ENCODE assay signal across 1 mouse cellular context in the genomic region with DNA sequence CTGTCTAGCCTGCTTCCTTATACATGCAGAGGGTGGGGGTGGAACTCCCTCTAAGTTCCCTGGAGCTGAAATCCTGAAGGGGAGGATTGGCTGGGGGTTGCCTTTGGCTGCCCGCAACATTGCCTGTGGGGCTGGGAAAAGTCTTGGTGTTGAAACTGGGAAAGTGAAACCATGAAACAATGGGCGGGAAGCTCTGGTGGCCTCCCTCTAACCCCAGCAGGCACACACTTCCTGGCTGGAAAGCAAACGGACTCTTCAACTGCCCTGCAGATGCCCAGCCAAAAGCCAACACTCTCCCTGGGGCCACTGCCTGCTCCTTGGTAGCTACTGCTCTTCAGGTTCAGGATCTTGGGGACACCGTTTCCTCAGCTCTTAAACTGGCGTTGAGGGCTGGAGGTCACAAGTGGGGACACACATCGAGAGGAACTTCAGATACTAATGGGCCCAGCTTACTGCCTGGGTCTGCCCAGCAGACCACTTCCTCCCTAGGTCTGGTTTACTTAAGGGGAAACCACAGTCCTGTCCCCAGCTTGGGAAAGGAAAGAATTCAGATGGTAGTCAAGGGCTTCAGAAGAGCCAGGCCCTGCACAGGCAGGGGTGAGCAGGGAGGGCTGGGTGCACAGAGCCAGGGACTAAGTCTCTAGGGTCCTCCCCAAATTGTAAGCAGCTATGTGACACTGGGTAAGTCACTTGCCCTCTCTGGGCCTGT.
TF ChIP-seq lines count a peak whose summit lies in the region.

No protein-coding gene starts in this region.

TF ChIP-seq in MEL, 35 proteins besides CTCF, POLR2A, EP300 and RAD21:
- TF ChIP-seq ZNF384 (IDR thresholded peaks at IDR 0.05; ENCODE audit: low read depth, low read length) (no peak), POLR2AphosphoS5 (IDR thresholded peaks at IDR 0.05; ENCODE audit: borderline replicate concordance, low read depth, low read length) (no peak), MAZ (IDR thresholded peaks at IDR 0.05; ENCODE audit: low read depth, low read length) (no peak), GATA1 (IDR thresholded peaks at IDR 0.05; ENCODE audit: low read depth, low read length) (no peak), TBP (IDR thresholded peaks at IDR 0.05; ENCODE audit: low read depth, low read length) (no peak), MYC (IDR thresholded peaks at IDR 0.05; ENCODE audit: low read depth, low read length) (no peak)
TF ChIP-seq in MEL: peak in this region for 0.
